Mouse (Mus musculus) heart, embryonic 10.5 days (tissue): Measurements from ENCODE around the gene Diras2. TPM values are rescaled to one million over a fixed set of nuclear protein-coding genes. Genes with fewer than 3 reads are reported as not detected.
"Not testable (repeated sequence)": the region's sequence is repeated elsewhere in the genome, so short reads cannot be mapped to it uniquely, and the experiment has no call there.

ENCODE experiments used
- DNase-seq: peaks from one replicate; pipeline ENCODE4 v3.0.0-alpha.2; 2017; ENCODE audit warnings: low spot score
- H3K27ac ChIP-seq: fragments of 300-500 bp; sonication (generic); 2 replicates; pipeline ENCODE4 v1.5.1; 2016; ENCODE audit warnings: mild to moderate bottlenecking
- H3K27me3 ChIP-seq: fragments of 300-500 bp; sonication (generic); 2 replicates; pipeline ENCODE4 v1.6.1; 2016; ENCODE audit warnings: mild to moderate bottlenecking; ENCODE audit not compliant: poor library complexity, insufficient read depth, severe bottlenecking
- H3K36me3 ChIP-seq: fragments of 300-500 bp; sonication (generic); 2 replicates; pipeline ENCODE4 v1.6.1; 2016; ENCODE audit warnings: mild to moderate bottlenecking, moderate library complexity
- H3K4me1 ChIP-seq: fragments of 300-500 bp; sonication (generic); 2 replicates; pipeline ENCODE4 v1.6.1; 2016; ENCODE audit warnings: mild to moderate bottlenecking
- H3K4me3 ChIP-seq: fragments of 300-500 bp; sonication (generic); 2 replicates; pipeline ENCODE4 v1.5.1; 2016; ENCODE audit warnings: mild to moderate bottlenecking, moderate library complexity
- H3K9me3 ChIP-seq: fragments of 300-500 bp; sonication (generic); 2 replicates; pipeline ENCODE4 v1.6.1; 2016; ENCODE audit warnings: mild to moderate bottlenecking, moderate library complexity
- WGBS: fragments of 180-500 bp; shearing (Covaris S2); methylation state at CpG from one replicate; pipeline ENCODE4 v1.1.7; 2016; 5-methylcytosine and 5-hydroxymethylcytosine counted together
- polyA plus RNA-seq: library from polyadenylated mRNA; unstranded; fragments of >200 nt; fragmentation: Nextera tagmentation; extraction: Ambion mirVana; gene quantifications from 2 replicates; pipeline ENCODE4 v1.2.1, GENCODE M21; 2016

The Diras2 gene
- polyA plus RNA-seq, 1 experiment from 2014 or later: 1.1 TPM

DNA sequence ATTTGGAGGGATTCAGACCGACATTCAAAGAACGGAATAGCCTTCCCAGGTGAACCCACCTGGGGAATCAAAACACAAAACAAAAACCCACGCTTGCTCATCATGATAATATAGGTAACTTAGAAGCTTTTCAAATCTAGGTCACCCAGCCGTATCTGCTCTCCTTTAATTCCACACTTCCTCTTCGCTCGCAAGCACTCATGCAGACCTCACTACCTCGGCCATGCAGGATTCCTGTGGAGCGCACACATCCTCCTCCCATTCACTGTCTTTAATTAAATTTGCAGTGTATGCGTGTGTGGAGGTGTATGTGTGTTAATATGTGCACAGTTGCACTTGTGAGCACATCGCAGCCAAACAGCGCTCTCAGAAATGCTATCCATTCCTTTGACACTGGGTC lies 6.8 kb downstream of the Diras2 start:
- 87% methylated on average over 11 of the region's 11 CpGs for WGBS
- no peak for DNase-seq
- H3K27me3 ChIP-seq: peaks cover 16% of the 10 kb centered on the region; the same call in 1 of the 2 replicates
- H3K4me1 ChIP-seq: 0 out of 2 replicates have a peak, but pooled peaks cover 15% of the 10 kb centered on the region
- no peak overlapping the region for H3K27ac ChIP-seq
- no peaks in the 10 kb centered on the region for H3K9me3 ChIP-seq
- H3K36me3 ChIP-seq: no peaks in the 10 kb centered on the region
- no peak overlapping the region for H3K4me3 ChIP-seq

GRCm38 (mm10) chr13:52521176-52521575 lies 9.9 kb downstream of the Diras2 start:
- DNase-seq: no peak
- H3K27ac ChIP-seq: no peak overlapping the region
- H3K9me3 ChIP-seq: no peaks in the 10 kb centered on the region
- WGBS: 56% methylated on average over 6 of the region's 6 CpGs
- H3K27me3 ChIP-seq: no peaks in the 10 kb centered on the region
- peaks cover 16% of the 10 kb centered on the region; the same call in 1 of the 2 replicates for H3K4me1 ChIP-seq
- no peak overlapping the region for H3K4me3 ChIP-seq
- no peaks in the 10 kb centered on the region for H3K36me3 ChIP-seq

GRCm38 (mm10) chr13:52519425-52519824 lies 11.7 kb downstream of the Diras2 start:
- 74% methylated on average over 5 of the region's 5 CpGs for WGBS
- H3K9me3 ChIP-seq: no peaks in the 10 kb centered on the region
- DNase-seq: peak; percentile 68

GRCm38 (mm10) chr13:52518377-52518776 lies 12.7 kb downstream of the Diras2 start:
- WGBS: 92% methylated on average over 4 of the region's 4 CpGs
- Histone ChIP-seq H3K4me3 (no peak overlapping the region), H3K27ac (no peak overlapping the region), H3K4me1 (peaks cover 20% of the 10 kb centered on the region; the same call in 1 of the 2 replicates), H3K27me3 (no peaks in the 10 kb centered on the region), H3K9me3 (no peaks in the 10 kb centered on the region), H3K36me3 (no peaks in the 10 kb centered on the region)
- peak; percentile 66 for DNase-seq

More at GRCm38 (mm10) chr13:52519425-52519824, 11.7 kb downstream of the Diras2 start:
- Histone ChIP-seq H3K4me3 (no peak overlapping the region), H3K4me1 (peaks cover 20% of the 10 kb centered on the region; the same call in 1 of the 2 replicates), H3K27me3 (no peaks in the 10 kb centered on the region), H3K27ac (no peak overlapping the region), H3K36me3 (no peaks in the 10 kb centered on the region)

DNA sequence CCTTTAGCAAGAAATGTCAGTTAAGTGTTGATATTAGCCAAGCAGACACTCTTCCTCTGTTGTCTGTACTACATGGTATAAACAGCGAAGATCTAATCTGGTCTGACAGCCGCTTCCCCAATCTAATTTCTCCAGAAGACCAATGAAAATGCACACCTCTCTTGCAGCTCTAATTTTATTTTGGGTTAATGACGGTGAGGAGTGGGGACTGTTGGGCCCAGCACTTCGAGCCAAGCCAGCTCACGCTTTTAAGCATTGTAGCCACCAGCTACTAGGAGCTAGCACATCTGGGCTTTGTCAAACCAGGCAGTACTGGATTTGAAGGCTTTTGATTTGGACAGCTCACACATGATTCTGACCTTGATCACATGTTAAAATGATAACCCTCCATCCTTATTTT lies 14.1 kb downstream of the Diras2 start:
- no peak overlapping the region for H3K27ac ChIP-seq
- no peaks in the 10 kb centered on the region for H3K9me3 ChIP-seq
- 76% methylated on average over 5 of the region's 5 CpGs for WGBS
- DNase-seq: no peak
- H3K4me1 ChIP-seq: peaks cover 26% of the 10 kb centered on the region
- H3K36me3 ChIP-seq: no peaks in the 10 kb centered on the region
- no peak overlapping the region for H3K4me3 ChIP-seq
- no peaks in the 10 kb centered on the region for H3K27me3 ChIP-seq

- no peaks in the 10 kb centered on the region for H3K27me3 ChIP-seq
- WGBS: 90% methylated on average over 4 of the region's 4 CpGs
These were observed 14.5 kb downstream of the Diras2 start for GRCm38 (mm10) chr13:52516561-52516960.

DNA sequence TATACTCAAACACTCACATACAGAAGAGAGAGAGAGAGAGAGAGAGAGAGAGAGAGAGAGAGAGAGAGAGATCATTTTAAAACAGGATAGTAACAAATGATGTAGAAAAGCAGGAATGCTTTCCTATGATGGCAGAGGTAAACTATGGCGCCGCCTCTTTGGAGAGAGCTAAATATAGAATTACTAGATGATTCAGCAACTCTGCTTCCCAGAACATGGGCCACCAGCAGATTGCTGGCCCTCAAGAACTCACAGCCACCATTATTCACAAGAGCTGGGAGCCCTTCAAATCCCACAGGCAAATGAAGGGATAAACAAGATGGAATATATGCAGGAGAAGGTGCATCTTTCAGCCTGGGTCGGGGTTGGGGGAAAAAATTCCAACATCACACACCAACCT lies 15.0 kb downstream of the Diras2 start:
- Histone ChIP-seq H3K4me1 (peaks cover 28% of the 10 kb centered on the region), H3K9me3 (no peaks in the 10 kb centered on the region), H3K27ac (no peak overlapping the region), H3K4me3 (no peak overlapping the region), H3K27me3 (no peaks in the 10 kb centered on the region), H3K36me3 (no peaks in the 10 kb centered on the region)
- WGBS: 68% methylated on average over 3 of the region's 3 CpGs
- no peak for DNase-seq

More at GRCm38 (mm10) chr13:52516561-52516960, 14.5 kb downstream of the Diras2 start:
- Histone ChIP-seq H3K4me3 (no peak overlapping the region), H3K4me1 (peaks cover 30% of the 10 kb centered on the region), H3K36me3 (no peaks in the 10 kb centered on the region), H3K9me3 (no peaks in the 10 kb centered on the region), H3K27ac (no peak overlapping the region)
- DNase-seq: no peak

- Histone ChIP-seq H3K36me3 (no peaks in the 10 kb centered on the region), H3K4me3 (no peak overlapping the region), H3K27ac (no peak overlapping the region), H3K27me3 (no peaks in the 10 kb centered on the region), H3K4me1 (peaks cover 18% of the 10 kb centered on the region), H3K9me3 (no peaks in the 10 kb centered on the region)
- WGBS: 80% methylated on average over 3 of the region's 3 CpGs
- DNase-seq: no peak
These were observed 17.5 kb downstream of the Diras2 start for GRCm38 (mm10) chr13:52513554-52513953.

DNA sequence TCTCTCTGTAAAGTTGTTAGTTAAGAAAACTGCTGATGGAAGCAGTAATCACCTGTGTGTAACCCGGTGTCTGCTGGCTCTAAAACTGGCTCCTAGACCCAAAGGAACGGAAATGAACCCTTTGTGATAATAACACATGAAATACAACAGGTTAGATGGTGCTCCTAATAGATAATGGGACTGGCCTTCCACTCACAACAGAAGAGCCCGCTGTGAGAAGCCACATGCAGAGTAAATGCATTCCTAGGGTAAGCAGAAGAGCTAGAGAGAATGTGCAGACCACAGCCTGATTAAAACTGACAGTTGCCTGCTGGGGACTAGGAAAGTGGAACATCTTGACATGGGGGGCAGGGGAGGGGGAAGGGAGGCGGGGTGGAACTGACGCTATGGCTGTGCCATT lies 18.7 kb downstream of the Diras2 start:
- H3K4me1 ChIP-seq: peaks cover 18% of the 10 kb centered on the region
- DNase-seq: no peak
- 30% methylated on average over 5 of the region's 5 CpGs for WGBS
- no peak overlapping the region for H3K27ac ChIP-seq
- H3K27me3 ChIP-seq: no peaks in the 10 kb centered on the region
- no peak overlapping the region for H3K4me3 ChIP-seq
- H3K36me3 ChIP-seq: peaks cover 3% of the 10 kb centered on the region; the same call in 1 of the 2 replicates
- H3K9me3 ChIP-seq: no peaks in the 10 kb centered on the region

- no peaks in the 10 kb centered on the region for H3K27me3 ChIP-seq
- H3K4me1 ChIP-seq: peaks cover 13% of the 10 kb centered on the region
- 74% methylated on average over 4 of the region's 4 CpGs for WGBS
- no peak overlapping the region for H3K27ac ChIP-seq
- no peak overlapping the region for H3K4me3 ChIP-seq
- DNase-seq: no peak
- H3K36me3 ChIP-seq: peaks cover 3% of the 10 kb centered on the region; the same call in 1 of the 2 replicates
- no peaks in the 10 kb centered on the region for H3K9me3 ChIP-seq
These were observed 20.8 kb downstream of the Diras2 start for GRCm38 (mm10) chr13:52510172-52510880.

DNA sequence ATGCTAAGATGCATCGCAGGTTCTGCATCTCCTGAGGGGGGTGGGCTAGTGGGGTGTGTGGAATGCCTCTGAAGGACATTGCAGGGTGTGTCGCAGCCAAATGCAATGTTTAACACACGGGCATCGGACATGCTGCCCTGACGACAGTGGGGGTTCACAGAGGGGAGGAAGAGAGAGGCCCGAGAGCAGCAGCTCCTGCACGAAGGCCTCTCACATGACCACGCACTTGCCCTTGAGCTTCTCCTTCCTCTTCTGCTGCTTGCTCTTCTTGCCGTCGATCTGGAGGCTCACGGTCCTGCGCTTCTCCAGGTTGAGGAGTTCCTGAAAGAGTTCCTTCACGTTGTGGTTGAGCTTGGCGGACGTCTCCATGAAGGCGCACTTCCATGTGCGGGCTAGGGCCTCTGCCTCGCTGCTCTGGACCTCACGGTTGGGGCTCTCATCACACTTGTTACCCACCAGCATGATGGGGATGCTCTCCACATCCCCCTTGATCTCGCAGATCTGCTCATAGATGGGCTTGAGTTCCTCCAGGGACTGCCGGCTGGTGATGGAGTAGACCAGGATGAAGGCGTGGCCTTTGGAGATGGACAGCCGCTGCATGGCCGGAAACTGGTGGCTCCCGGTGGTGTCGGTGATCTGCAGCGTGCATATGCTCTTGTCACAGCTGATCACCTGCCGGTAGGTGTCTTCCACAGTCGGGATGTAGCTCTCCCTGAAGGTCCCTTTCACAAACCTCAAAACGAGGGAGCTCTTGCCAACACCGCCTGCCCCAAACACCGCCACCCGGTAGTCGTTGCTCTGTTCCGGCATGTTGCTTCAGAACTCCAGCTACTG lies 23.4 kb downstream of the Diras2 start:
- 90% methylated on average over 35 of the region's 35 CpGs for WGBS
- Histone ChIP-seq H3K4me1 (peaks cover 21% of the 10 kb centered on the region), H3K36me3 (peaks cover 3% of the 10 kb centered on the region; the same call in 1 of the 2 replicates), H3K4me3 (no peak overlapping the region), H3K27ac (no peak overlapping the region), H3K27me3 (no peaks in the 10 kb centered on the region), H3K9me3 (no peaks in the 10 kb centered on the region)
- no peak for DNase-seq

DNA sequence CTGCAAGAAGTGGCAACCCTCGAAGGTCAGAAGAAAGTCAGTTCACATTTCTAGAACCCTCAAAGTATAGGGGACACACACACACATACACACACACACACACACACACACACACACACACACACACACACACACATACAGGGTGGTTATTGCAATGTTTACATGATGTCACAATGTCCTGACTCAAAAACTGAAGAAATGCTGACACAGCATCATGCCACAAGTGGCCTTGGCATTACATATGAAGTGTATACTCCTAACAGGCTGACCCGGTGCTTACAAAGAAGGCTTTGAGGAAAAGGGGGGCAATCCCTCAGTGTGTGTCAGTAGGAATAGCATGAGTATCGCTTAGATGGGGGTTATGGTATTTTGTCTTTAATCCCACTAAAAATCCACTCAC lies 24.3 kb downstream of the Diras2 start:
- peaks cover 16% of the 10 kb centered on the region for H3K4me1 ChIP-seq
- H3K9me3 ChIP-seq, H3K36me3 ChIP-seq, H3K4me3 ChIP-seq, H3K27me3 ChIP-seq, DNase-seq, H3K27ac ChIP-seq: not testable (repeated sequence)
- WGBS: 85% methylated on average over 3 of the region's 3 CpGs

DNA sequence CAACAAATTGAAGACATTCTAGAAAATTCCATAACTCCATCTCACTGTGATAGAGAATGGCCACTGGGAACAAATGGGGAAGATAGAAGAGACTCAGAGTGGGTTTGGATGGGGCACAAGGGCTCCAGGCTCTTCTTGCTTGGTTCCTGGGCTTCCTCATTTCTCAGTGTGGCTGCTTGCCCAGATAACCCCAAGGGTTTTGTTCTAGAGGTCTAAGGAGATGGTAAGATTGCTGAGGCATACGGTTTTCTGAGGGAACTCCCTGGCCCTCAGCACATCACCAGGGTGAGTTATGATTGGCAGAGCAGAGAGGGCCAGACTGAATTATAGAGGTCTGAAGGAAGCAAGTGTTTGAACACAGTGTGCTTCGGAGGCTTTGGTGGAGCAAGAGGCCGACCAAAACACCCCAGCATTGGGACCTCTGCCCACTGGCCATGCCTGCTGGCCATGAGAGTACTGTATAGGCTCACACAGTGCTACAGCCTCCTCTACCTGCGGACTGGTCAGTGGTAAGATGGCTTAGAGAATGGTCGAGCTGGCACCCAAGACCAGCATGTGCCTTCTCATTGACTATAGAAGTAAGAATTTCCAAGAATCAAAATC lies 25.3 kb downstream of the Diras2 start:
- H3K9me3 ChIP-seq, H3K4me3 ChIP-seq, DNase-seq, H3K27ac ChIP-seq, H3K27me3 ChIP-seq, H3K36me3 ChIP-seq: not testable (repeated sequence)
- H3K4me1 ChIP-seq: peaks cover 17% of the 10 kb centered on the region; the same call in 1 of the 2 replicates
- WGBS: 74% methylated on average over 5 of the region's 5 CpGs
